Mouse (Mus musculus): Measurements from ENCODE around the gene Catsperg2.
"Not testable (repeated sequence)": the region's sequence is repeated elsewhere in the genome, so short reads cannot be mapped to it uniquely, and the experiment has no call there.

Gene Catsperg2

DNA sequence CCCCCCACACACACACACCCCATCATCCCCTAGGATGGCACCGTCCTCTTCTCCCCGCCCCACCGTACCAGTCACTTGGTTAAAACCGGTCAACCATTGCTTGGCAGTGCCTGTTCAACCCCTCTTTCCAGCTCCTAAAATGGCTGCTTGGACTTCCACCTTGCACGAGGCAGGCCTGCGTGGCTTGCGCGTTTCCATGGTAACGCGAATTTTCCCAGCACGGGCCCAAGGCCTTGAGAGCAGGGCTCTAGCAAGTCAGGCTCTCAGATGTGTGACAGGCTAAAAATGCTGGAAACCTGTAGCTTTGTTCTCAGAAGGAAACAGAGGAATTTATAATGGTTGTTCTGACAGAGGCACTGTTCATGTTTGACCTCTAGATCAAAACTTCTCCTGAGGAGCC lies at the start of gene Catsperg2:
TSS of gene Catsperg2 (minus strand) at position 173 of the 400 bp plus-strand sequence.
- not testable (repeated sequence) for DNase-seq

DNA sequence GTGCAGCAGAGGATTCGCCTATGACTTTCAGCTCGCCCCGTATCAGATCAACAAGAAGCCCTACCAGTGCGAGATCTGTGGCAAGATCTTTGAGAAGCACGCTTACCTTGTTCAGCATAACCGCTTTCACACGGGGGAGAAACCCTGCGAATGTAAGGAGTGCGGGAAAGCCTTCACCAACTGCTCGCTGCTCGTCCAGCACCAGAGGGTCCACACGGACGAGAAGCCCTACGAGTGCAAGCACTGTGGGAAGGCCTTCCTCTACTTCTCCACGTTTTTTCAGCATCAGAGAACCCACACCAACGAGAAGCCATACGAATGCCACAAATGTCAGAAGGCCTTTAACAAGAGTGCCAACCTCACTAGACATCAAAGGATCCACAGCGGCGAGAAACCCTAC lies 49.7 kb upstream of the Catsperg2 start:
- DNase-seq: no peak

DNA sequence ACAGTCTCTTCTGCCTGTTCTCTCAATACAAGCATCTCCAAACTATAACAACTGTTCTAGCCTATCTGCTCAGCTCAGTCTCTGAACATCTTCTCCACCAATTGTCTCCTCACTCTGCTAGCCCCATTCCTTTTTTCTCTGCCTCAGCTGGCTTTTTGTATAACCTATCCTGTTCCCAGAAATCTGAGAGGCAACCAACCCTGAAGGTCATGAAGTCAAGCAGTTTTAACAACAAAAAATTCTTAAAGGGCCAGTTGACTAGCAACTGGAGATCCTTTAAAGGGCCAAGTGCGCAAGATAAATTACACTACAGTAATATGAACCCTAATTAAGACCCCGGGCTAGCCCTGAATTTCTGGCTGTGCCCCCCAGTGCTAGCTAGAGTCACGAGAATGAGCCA lies 47.5 kb upstream of the Catsperg2 start:
- peak; percentile 2 for DNase-seq

DNA sequence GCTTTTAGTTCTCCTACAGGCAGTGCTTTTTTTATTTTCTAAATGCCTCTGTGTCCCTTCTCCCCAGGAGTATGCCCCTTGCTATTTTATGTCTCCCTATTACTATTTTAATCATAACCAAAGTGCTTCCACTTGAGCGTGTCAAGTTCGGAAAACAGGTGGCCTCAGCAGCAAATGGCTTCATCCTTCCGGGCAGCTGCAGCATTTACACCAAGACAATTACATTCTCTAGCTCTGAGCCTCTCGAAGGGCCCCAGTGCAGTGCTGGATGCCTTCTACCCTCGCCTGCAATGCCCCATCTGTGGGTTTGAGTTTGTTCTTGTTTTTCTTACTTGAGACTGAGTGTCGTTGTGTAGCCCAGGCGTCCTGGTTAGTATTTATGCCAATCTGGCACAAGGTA lies 46.7 kb upstream of the Catsperg2 start:
- peak; percentile 0 for DNase-seq

DNA sequence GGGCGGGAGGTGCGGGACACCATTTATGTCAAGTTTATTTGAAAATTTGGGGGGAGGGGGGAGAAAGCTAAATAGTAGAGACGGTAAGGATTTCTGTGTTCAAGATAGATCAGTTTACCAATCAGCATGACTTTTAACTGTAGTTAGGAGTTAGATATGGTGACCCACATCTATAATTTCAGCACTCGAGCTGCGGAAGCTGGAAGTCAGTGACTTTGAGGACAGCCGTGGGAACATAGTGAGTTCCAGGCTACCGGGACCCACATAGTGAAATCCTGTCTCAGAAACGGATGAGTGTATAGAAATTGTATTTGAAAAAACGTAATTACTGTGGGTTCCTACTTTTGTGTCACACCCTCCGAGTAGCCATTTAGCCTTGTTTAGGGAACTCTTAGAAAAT lies 42.1 kb upstream of the Catsperg2 start:
- no peak for DNase-seq

DNA sequence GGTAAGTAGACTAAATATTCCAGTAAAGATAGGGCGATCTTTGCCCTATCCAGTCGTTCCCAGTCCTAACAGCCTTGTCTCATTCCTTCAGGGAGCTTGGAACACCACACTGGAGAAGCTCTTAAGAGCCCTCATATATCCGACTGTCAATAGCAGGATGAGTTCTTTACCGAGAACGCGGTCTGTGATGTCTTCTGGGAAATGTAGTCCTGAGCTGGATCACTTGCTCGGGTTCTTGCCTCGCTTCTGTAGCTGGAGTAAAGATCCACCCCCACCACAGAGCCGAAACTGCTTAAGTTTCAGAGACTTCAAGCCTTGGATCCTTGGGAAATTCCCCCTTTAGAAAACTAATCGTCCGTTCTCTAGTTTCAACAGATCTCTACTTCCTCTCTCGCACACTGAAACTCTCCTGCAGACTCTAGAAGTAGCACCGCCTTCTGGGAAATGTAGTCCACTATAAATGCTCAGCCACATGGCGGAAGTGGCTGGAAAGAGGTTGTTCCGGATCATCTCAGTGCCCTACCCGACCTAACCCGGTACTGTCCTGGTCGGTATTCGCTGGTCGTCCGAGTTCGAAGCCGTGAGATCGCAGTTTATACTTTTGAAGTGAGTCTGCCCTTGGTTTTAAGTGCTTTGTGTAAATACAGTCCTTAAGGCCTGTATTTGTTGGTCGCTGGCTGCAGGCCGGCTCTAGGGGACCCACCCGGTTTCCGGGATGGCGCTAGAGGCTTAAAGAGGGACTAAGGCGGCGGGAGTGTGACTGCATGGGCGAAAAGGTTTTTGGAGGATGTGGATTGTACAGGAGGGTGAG lies 41.5 kb upstream of the Catsperg2 start, which contains the start of gene Zfp84:
TSS of gene Zfp84 (plus strand) at position 463 of the 811 bp plus-strand sequence.
- peak; percentile 89 for DNase-seq

DNA sequence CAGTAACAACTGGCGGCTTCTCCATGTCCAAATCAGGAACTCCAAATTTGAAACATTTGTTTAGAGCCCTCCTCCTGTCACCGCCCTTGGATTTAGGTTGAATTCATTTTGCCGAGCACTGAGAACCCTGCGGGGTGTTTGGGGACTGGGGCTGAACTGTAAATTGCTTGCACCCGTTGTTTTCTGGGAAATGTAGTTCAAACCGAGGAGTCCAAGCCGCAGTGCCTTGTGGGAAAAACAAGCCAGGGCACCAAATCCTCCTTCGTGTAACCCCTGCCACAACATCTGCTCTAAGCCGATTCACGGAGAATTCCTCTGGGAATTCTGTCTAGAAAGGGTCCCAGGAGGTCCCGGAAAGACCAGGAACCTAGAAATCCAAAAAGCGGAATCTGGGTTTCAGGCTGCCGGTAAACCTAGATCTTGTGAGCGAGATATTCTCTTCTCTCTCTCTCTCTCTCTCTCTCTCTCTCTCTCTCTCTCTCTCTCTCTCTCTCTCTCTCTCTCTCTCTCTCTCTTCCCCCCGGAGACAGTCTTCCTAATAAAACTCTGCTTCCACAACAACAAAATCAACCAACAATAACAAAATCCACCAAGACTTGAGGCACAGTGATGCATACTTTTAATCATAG lies 40.3 kb upstream of the Catsperg2 start:
- DNase-seq: peak; percentile 86

DNA sequence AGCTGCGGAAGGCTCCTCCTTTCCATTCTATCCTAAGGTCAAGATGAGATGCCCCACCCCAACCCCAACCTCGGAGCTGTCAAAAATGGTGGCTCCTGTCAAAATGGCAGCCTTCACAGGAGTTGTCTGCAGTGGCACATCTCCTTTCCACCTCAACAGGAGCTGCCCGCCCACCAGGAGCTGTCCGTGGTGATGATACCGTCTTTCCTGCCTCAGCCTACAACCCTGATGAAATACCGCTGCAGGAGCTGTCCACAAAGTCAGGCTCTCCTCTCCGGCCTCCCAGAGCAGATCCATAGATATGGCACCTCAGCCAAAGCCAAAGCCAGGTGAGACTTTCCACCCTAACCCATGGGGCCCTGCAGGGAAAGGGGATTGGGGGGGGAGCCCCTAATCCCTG lies 37.9 kb upstream of the Catsperg2 start:
- no peak for DNase-seq

DNA sequence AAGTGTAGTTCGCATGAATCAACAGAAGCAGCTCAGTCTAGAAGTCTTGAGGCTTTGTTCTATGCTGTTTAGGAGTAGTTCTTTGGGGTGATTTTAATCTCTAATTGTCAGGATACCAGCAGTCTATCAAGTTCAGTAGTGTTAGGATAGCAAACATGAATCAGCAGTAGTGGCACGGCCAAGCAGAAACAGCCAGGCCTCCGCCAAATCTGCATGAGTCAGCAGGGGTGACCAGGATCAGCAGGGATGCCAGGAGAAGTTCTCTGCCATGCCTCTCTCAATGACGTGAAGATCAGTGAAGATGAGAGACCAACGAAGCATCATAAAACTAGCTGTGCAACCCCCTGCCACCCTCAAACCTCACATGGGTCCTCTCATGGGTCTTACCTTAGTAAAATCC lies 33.6 kb upstream of the Catsperg2 start:
- DNase-seq: no peak

DNA sequence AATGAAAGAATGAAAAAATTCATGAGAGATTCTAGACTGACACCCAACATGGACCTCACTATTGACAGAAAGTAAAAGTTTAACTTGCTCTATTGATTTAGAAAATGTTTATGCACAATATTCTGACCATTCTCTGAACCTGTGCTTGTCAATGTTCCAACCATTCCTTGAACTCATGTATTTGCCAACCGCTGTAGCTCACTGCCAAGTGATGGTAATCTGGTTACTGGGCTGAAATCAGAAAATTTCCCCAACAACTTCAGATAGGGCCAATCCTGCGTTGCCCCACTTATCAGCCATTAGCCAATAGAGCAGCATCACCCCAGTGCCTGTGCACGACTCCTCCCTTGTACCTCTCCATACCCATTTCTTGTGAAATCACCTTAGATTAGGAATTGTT lies 15.4 kb upstream of the Catsperg2 start:
- no peak for DNase-seq

DNA sequence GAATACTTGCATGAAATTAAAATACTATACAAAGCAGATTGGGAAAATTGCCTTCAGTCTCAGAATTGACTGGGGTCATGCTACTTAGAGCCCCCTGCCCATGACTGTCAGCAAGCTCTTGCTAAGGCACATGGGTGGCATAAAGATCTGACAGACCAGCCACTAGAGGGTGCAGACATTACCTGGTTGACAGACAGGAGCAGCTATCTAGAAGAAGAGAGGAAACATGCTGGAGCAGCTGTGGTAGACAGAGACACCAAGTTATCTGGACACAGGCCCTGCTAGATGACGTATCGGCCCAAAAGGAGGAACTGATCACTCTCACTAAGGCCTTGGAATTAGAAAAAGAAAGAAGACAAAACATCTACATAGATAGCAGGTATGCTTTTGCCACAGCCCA lies 1.2 kb upstream of the Catsperg2 start:
- no peak for DNase-seq

DNA sequence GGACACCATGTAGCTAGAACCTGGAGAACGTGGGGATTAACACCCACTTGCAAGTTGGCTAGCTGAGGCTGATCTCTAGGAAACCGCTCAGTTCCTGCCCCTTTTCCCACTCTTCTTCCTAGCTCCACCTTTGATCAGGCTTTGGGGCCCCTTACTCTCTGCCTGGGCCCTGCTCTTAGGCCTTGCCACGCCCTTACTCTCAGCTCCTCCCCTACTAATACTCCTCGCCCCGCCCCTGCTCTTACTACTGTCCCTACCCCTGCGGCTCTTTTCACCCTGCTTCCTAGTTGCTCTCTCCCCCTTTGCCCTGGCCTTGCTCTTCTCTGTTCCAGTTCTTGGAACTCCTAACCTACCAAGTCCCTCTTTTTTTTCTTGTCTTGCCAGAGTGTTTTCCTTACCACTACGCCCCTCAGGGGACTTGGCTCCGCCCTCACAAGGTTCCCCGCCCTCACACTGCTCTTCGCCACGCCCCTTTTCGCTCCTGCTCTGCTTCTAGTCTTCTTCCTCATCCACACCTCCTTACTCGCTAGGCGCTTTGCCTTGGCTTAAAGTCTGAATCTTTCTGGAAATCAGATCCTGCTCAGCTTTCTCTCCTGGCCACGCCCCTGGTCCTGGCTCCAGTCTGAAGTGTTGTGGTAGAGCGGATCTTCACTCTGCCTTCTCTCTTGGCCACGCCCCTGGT lies 1.2 kb downstream of the Catsperg2 start:
- not testable (repeated sequence) for DNase-seq

DNA sequence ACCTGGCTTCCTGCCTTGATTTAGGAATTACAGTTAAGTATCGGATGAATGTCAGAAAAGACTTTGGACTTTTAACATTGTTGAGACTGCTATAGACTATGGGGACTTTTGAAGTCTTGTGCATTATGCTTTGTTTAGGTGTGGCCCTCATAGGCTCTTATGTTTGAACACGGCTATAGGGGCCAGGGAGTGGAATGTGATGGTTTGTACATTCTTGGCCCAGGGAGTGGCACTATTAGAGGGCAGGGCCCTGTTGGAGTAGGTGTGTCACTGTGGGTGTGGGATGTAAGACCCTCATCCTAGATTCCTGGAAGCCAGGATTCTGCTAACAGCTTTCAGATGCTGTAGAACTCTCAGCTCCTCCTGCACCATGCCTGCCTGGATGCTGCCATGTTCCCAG lies 17.9 kb downstream of the Catsperg2 start:
- not testable (repeated sequence) for DNase-seq

DNA sequence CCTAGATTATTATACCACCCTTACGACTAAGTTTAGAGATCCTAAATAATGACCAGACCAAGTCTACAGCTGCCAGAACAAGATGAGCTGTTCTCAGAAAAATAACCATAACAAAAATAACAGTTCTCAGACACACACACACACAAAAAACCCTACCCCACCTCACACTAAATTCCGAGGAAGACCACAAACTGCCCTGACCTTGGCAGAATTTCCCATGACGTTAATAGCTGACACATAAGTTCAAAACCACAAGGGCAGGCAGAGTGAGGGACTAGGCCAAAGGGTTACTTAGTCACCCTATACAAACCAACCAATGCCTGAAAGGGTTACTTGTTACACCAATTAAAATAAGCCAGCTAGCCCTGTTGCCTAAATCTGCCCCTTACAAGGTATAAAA lies 31.6 kb downstream of the Catsperg2 start:
- not testable (repeated sequence) for DNase-seq

DNA sequence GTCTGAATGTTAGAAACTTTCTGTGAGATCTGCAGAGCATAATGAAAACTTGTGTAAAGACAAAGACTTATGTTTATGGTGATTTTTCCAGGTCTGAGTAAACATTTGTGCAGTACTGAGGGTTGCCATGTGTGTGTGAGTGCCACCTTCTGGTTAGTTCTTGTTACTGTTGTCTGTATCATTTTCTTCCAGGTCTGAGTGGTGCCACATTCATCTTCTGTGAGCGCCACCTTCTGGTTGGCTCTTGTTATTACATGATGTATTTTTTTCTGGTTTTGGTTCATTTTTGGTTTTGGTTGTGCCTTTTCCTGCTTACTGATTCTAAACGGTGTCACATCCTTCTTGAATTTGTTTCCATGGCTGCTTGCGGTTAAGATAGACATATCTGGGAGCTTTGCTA lies 45.0 kb downstream of the Catsperg2 start:
- no peak for DNase-seq
